Mouse (Mus musculus) thymus, postnatal 14 days (tissue): ENCODE results near the gene Krt27.

ENCODE experiments used
- DNase-seq: peaks from one replicate; pipeline ENCODE4 v3.0.0; 2021

The Krt27 gene

DNA sequence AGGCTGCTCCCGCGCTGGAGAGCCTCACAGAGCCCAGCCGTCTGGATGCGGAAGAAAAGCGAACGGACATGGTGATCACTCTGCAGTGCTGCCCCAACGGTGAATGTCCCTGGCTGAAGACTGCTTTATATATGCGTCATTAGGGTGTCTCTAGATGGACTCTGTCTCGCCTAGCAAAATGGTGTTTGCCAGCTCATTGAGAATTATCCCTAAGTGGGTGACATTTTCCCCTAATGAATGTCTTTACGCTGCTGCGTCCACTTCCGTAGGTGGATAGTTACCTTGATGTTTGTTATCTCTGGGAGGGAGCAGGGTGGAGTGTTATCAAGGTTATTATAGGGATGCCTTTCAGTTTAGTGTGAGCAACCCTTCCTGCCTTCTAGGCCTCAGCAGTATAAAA, at the start of gene Krt27:
Gene Krt27 (minus strand): TSS at position 101 of the 400 bp plus-strand sequence.
- DNase-seq: no peak

DNA sequence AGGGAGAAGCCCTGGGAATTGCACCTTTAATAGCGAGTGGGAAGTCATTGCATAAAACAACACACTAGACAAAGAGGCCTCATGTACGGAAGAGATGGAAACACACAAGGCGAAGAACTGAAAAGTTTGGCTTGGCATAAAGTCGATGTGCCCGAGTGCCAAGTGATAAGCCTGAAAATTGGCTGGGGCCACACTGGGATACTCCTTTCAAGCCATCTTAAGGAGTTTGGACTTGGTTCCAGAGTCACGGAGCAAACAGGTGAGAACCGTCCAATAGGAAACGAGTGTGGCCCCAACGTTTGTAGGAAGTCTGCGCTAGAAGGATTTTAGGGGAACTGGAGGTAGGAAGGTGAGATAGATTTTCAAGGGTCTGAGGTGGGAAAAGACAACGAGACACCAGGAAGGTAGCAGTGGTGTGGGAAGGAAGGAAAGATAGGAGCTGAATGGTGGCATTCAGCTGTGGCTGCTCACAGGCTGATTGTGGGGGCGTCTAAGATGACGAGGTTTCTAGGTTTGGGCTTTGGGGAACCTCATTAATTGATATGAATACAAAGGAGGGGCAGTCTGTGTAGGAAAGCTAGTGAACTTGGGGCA, 49.1 kb upstream of the Krt27 start:
- DNase-seq: no peak

DNA sequence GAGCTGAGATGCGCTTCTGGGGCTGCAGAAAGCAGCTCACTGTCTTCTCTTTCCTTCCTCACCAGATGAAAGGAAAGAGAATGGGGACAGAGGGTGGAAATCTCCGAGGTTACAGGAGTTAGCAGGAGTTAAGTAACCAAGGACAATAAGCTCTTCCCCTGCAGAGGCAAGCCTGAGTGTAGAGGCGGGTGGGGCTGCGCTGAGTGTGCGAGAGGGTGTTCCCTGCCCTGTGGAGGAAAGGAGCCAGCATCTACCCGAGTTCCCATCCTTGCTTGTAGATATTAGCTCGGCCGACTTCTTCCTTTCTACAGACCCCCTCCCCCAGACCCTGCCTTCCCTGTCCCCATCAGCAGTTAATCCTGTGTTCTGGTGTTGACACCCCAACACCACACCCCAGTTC, 47.9 kb upstream of the Krt27 start:
- DNase-seq: no peak

DNA sequence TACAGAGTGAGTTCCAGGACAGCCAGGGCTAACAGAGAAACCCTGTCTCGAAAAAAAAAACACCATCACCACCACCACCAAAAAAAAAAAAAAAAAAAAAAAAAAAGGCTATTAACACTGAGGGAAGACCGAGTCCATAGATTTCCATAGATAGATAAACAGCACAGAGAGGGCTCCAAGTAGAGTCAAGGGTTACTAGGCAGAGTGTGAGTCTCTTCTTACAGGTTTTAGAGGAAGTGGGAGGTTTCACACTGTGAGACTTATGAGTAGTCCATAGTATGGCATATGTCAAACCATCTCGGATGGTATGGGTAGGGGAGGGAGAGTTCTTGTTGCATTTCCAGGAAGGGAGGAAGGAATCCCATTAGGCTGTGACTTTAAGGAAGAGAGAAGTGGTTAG, 47.2 kb upstream of the Krt27 start:
- no peak for DNase-seq

DNA sequence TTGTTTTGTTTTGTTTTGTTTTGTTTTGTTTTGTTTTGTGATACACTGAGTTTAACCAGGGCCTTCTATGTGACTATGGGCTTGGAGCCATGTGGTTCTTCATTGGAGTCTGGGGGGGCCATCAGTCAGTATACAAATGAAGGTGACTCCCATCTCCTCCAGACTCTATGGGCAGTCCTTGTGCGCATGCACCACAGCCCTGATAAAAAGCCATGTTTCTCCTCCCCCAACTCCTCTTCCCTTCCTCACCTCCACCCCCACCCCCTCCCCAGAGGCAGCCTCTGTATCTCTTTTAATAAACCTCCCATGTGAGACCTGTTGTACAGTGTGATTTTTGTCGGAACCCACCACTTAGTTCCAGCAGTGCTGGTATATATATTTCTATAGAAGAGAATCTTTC, 45.8 kb upstream of the Krt27 start:
- DNase-seq: no peak

DNA sequence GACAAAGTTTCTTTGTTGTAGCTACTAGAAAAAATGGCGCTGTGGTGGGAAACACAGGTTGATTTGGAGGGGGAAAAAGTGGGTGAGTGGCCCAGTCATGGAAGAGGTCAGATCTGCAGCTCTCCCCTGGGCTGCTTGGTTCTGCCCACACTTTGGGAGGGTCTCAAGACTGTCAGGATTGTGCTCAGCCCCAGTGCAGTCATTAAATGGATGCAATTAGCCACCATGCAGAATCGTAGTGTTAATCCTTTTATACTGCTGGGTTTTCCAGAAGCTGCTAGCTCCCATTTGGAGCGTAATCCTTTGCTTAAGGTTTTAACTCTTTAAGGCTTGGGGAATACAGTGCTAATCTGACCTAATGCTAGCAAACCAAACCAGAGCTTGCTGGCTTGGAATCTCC, 45.1 kb upstream of the Krt27 start:
- no peak for DNase-seq

DNA sequence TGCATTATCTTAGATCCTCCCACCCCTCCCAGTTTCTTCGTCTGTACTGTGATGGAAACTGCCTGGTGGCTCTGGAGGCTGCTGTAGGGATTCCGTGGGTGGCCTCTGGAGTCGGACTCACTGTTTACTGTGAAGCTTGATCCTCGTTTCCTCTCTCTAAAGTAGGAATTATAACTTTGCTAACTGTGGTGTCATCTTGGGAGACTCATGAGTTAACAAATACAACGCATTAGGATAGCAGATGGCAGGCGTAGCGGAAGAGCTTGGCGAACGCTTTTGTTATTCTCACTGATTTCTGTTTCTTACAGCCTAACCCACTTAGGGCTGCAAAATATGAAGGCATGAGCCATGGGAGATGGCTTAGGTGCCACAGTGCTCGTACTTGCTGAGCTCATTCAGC, 41.6 kb upstream of the Krt27 start:
- DNase-seq: no peak

DNA sequence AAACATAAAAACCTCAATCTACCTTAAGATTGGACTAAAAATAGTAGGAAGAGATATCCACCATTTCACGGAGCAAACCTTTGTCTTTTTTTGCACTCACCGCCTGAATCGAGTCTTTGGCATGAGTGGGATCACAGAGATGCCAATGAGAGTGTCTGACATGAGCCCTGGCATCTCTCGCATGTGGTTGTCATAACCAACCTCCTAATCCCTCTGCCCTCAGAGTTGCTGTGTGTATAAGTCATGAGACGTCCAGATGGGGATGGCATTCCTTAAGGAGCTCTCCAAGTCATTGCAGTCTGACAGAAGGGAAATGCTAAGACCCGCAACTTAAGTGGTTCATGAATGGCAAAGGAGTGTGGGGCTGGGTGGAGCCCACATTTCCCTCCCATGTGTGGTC, 40.5 kb upstream of the Krt27 start:
- no peak for DNase-seq

DNA sequence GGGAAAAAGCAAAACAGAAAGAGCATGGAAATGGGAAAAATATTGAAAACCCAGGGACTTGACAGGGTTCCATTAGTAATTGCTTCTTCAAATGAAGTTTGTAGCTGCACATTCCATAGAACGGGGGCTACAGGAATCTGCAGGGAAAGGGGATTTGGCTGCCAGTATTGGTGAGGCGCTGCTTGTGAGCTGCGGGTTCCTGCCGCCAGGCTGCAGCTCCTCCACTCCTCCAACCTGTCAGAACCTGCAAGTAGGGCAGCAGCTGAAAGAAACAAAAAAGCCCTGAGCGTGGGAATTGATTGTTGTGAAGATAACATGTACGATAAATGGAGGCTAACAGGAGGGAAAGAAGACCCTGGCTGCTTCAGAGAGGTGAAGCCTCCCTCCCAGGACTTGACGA, 40.0 kb upstream of the Krt27 start:
- no peak for DNase-seq

DNA sequence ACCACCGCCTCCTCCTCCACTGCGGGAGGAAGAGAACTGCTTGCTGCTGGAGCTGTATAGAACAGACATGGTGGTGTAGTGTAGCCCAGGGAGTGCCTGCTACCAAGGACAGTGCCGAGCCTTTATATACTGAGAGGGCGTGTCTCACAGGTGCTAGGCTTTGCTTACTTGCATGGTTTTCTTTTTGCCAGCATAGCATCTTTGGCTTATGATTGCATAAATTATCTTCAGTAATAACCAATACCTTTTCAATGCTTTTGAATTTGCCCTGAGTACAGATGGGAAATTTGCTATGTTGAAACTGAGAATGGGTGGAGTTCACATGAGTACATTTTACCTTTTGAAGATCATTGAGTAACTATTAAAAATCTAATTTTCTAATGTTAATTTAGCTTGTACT, 38.4 kb upstream of the Krt27 start, which contains the start of gene Krt10:
Gene Krt10 (minus strand): TSS at position 101 of the 400 bp plus-strand sequence.
- no peak for DNase-seq

DNA sequence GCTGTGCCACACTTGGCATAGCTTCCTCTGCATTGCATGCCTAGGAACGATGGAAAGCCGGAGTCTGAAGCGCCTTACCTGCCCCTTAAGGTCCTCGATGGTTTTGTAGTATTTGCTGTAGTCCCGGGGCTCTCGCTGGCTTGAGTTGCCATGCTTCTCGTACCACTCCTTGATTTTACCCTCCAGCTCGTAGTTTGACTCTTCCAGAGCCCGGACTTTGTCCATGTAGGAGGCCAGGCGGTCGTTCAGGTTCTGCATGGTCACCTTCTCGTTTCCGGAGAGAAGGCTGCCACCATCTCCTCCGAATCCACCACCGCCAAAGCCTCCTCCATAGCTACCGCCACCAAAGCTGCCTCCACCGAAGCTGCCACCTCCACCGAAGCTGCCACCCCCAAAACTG, 37.8 kb upstream of the Krt27 start:
- DNase-seq: no peak

DNA sequence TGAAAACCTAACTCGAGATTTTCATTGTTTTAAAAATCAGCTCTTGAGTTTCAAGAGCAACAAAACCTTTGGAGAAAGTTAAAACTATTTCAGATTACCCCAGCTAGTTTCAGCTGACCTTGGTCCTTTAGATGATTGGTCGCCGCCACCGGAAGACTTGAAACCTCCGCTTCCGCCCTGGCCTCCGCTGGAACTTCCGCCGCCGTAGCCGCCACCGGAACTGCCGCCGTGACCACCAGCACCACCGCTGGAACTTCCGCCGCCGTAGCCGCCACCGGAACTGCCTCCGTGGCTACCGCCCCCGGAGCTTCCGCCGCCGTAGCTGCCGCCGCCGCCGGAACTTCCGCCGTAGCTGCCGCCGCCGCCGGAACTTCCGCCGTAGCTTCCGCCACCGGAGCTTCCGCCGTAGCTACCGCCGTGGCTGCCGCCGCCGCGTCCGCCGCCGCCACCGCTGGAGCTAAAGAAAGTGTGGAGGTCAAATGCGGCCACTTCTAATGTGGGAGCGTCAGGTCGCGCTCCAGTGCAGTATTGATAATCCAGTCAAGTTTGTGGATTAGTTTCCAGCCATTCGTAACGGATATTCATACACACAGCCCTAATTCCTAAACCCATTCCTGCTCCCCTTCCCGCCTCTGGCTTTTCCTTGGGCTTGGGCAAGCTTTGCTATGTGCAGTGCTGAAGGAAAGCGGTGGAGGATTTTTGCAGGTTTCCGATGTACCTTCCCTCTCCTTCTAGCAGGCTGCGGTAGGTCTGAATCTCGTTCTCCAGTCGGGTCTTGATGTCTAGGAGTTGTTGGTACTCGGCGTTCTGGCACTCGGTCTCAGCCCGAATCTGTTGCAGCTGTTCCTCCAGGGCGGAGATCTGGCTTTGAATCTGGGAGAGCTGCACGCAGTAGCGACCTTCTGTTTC, 35.2 kb upstream of the Krt27 start:
- DNase-seq: peak; percentile 80

DNA sequence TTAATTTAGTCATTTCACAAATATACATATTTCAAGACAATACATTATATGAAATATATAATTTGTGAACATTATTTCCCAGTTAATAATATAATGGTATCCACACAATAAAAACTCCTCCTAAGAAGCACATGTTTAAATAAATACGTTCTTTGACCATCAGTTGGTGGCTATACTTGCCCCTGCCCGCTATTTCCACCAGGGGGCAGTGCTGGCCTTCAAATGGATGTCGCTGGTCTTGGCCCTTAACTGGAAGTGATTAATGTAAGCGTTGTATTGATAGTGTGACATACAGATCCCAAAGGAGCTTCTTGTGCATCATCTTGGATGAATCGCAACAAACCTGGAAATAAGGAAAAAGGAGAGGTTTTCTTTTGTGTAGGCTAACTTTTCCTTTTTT, 28.7 kb upstream of the Krt27 start:
- DNase-seq: peak; percentile 72

DNA sequence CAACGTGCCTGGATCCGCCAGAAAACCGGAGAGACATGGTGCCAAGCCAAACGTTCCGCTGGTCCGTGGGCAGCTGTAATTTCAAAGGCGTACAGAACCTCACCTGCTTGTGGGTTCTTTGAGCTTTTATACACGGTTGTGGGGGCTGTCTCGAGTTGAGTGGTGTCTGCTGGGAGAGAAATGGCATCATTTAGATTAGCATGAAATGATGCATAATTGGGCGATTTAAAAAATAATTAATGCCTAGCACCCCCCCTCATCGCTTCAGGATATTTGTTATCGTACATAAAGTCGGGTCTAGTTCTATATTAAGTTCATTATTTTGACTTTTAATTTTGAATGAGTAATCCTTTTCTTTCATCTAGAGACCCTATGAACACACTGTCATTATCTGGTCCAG, 23.9 kb upstream of the Krt27 start, which contains the start of gene Krt28:
Gene Krt28 (minus strand): TSS at position 101 of the 400 bp plus-strand sequence.
- DNase-seq: no peak

DNA sequence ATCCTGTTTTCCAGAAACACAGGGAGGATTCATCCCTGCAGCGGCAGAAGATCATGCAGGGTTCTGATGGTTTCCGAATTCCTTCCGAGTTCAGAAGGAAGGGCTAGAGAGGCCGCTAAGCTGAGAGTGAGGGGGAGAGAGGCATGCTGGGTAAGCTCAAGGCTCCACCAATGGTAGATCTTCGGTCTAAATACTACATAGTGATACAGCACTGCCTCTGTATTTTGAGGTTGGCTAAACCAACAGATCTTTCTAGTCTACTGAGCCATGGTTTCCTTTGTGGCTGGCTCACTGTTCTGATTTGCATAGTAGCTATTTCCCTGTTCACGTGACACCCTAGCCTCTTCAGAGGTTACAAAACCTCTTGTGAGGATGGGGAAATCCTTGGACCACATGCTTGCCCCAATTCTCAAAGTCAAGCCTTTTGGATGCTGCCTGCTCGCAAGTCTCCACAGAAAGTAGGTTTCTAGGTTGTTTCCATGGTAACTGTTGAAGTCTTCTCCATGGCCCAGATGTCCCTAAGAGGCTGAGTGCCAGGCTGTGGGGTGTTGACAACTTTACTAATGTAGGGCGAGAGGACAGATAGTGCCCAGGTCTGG, 19.0 kb upstream of the Krt27 start:
- peak; percentile 11 for DNase-seq

DNA sequence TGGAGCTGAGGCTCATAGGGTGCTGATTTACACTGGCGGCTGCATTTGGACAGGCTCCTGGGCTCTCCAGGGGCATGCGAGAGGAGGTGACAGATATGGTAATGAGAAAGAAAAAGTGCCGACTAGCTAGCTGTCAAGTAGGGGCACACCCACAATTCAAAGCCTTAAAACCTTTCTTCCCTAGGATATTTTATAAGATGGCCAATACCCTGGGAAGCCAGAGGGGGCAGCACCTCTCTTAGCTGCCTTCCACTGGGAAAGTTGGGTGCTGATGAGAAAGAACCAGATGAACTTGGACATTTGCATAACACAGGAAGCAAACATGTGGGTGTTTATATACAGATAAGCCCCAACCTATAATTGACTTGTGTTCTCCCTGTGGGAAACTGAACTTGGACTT, 18.3 kb upstream of the Krt27 start:
- peak; percentile 13 for DNase-seq

DNA sequence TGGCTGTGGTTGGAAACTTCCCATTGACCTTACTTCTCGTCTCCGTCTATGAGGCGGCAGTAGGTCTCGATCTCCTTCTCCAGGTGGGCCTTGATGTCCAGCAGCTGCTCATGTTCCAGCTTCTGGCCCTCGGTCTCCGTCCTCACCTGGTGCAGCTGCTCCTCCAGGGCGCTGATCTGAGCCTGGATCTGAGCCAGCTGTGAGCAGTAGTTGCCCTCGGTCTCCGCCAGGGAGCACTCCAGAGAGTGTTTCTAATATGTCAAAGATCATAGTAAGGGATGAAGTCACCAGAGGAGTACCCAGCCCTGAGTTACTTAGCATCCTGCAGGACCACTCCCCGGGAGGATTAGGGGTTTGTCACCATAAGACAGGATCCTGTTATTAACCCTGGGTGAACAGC, 15.9 kb upstream of the Krt27 start:
- DNase-seq: peak; percentile 25

DNA sequence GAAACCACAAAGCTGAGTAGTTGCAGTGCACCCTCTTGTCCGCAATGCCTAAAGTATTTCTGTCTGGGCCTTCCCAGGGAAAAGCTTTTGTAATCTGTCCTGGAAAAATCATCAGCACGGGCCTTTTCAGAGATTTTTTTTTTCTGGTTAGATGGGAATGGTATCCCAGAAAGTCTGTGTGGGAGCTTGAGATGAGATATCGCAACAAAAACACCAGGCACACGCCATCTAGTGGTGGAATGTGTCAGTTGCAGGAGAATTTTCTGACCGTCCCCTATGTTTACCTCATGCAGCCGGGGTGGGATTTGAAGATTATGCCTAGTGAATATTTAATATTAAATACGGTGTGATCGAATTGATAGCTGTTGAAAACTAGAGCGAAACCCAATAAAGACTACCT, 13.5 kb upstream of the Krt27 start:
- no peak for DNase-seq

DNA sequence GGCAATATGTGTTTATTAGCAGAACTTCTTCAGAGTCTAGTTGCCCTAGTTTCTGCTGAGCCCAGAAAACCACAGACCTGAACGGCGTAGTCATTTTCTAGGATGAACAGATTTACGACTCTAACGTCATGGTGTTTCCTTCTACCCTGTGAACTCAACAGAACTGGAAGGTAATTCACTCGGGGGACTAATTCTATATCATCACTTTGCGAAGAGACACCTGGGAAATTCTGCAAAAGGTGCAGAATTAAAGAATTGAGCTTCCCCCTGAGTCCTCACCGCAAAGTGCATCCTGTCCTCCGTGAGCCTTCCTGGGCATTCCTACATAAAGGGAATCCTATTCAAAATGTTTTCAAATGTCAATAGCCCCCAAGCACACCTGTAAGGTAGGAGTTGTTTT, 10.5 kb upstream of the Krt27 start:
- no peak for DNase-seq

DNA sequence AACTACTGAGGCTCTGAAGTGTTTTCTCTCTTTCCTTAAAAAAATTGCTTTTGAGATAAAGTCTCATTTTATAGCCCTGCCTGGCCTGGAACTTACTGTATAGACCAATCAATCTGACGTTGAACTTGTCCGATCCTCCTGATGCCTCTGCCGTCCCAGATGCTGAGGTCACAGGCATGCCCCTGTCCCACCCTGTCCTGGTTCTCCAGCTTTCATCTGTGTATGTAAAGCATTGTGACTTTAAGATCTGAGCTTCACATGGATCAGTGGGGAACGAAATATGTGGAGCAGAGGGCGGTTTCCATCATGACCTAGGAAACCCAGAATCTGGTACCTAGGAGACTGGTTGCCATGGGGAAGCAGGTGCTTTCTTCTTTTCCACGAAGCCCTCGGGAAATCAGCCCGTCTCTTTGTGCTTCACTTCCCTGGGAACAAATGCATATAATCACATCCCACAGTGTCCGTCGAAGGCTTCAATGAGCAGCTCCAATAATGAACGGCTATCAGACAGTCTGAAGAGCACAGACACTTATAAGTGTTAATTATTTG, 11.5 kb downstream of the Krt27 start:
- DNase-seq: no peak

DNA sequence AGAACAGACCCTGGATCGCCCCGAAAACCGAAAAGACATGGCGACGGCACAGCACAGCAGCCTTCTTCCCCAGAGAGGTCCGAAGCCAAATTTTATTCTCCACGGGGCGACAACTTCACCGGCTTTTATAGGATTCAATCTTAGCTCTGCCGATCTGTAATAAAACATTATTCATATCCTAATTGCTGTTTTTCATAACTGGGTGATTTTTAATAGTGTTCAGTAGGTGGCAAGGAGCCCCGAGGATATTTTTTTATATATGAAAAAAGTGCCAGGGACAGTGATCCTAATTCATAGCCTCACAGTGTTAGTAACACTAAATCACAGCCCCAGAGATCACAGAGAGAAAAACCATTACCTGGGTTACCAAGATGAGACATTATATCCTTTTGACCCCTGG, 13.0 kb downstream of the Krt27 start, which contains the start of gene Krt26:
Gene Krt26 (minus strand): TSS at position 101 of the 400 bp plus-strand sequence.
- no peak for DNase-seq

DNA sequence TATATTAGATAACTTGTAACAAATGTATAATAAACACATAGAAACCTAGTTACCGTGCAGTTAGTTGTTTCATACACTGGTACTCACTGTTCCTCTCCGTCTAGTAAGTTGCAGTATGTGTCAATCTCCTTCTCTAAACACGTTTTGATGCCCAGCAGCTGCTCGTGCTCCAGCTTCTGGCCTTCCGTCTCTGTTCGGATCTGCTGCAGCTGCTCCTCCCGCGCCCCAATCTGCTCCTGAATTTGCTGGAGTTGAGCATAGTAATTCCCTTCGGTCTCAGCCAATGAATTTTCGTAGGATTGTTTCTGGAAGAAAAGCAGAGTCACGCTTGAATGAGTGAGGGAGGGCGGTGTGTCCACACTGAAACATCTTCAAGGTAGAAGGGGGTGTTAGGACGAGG, 17.5 kb downstream of the Krt27 start:
- DNase-seq: no peak

DNA sequence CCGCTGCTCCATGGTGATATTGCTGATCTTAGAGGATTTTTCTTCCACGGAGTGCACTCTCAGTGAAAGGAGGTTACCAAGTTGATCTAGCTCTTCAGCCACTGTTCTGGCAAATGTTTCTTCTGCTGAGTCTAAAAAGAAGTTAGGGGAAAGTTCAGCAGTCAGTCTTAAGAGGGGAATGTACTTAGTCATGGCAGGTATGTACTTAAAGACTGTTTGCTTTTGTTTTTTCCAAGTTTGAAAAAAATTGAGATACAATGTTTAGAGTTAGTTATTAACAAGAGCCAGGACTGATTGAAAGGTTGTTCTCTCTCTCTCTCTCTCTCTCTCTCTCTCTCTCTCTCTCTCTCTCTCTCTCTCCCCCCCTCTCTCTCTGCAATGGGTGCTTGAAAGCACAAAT, 21.2 kb downstream of the Krt27 start:
- DNase-seq: no peak

DNA sequence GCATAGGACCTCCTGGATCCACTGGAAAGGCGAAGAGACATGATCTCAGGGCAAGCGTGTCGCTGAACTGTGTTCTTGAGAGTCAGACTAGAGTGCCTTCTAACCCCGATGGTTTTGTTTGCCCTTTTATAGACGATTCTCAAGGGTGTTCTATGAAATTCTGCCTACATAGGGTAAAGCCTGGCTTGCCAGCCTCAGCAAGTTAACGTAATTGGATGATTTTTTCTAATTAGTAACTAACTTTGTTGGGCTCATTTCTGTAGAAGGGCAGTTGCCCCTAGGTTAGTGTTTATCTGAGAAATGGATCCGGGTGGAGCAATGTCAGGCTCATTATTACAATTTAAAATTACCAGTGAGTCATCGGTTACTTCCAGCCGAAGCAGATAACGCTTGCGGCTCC, 28.1 kb downstream of the Krt27 start, which contains the start of gene Krt25:
Gene Krt25 (minus strand): TSS at position 101 of the 400 bp plus-strand sequence.
- DNase-seq: no peak
